Mouse (Mus musculus) thymus, adult 2 months (tissue): Measurements from ENCODE around the gene Cysrt1.

Experiments used
- CTCF ChIP-seq: fragments of 200-500 bp; IDR thresholded peaks from 2 replicates; pipeline ENCODE4 v1.5.1; 2012; ENCODE audit warnings: mild to moderate bottlenecking, control low read depth, low read length, moderate library complexity, borderline replicate concordance; ENCODE audit not compliant: control insufficient read depth, poor library complexity, insufficient read depth; ENCODE audit errors: extremely low read depth
- POLR2A ChIP-seq: fragments of 200-500 bp; IDR thresholded peaks from 2 replicates; pipeline ENCODE4 v1.6.1; 2012; ENCODE audit warnings: mild to moderate bottlenecking, low read length, control low read depth, moderate library complexity; ENCODE audit not compliant: control insufficient read depth, poor library complexity, insufficient read depth; ENCODE audit errors: extremely low read depth

- no peak for TF ChIP-seq POLR2A
- no peak for TF ChIP-seq CTCF
Observed at GRCm38 (mm10) chr2:25214444-25214843, 27.8 kb downstream of the Cysrt1 start, which contains the start of gene Stpg3.
